Mouse (Mus musculus): Measurements from ENCODE around the gene Kat8. TPM values are rescaled to one million over a fixed set of nuclear protein-coding genes. Genes with fewer than 3 reads are reported as not detected.

The Kat8 gene
- polyA plus RNA-seq (2012; rRNA removed), result 45.6 and 52.9 TPM in 2 replicates

DNA sequence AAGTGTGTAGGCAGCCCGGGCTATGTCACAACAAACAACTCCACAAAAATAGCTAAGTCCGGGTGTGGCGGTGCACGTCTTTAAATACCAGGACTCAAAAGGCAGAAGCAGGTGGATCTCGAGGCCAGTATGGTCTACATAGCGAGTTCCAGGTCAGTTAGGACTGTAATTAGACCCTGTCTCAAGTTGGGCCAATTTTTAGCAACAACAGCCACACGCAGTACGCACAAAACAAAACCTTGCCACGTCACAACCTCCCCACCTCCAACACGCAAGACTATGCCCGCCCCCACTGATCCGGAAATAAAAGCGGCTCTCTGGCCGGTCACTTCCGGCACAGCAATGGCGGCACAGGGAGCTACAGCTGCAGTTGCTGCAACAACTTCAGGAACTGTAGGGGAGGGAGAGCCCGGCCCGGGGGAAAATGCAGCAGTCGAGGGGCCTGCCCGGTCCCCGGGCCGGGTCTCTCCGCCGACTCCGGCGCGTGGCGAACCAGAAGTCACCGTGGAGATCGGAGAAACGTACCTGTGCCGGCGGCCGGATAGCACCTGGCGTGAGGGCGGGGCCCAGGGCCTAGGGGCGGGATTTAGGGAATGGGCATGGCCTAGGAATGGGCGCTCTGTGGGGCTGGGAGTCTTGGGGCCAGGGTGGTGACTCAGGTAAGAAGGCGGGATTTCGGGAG, at the start of gene Kat8:
Gene Kat8, plus strand, starts transcription at position 327 of the 682 bp plus-strand sequence.

GRCm38 (mm10) chr7:127876041-127876466, 36.3 kb upstream of the Kat8 start, which contains the start of gene Zfp646:
TSS of gene Zfp646 (plus strand) at chr7:127876221.

GRCm38 (mm10) chr7:127876467-127877348, 35.6 kb upstream of the Kat8 start, which contains the start of gene Zfp668:
TSS of gene Zfp668 (minus strand) at chr7:127876828.

GRCm38 (mm10) chr7:127890798-127891197, 21.5 kb upstream of the Kat8 start, which contains the start of gene Prss53:
TSS of gene Prss53 (minus strand) at chr7:127890970.

GRCm38 (mm10) chr7:127895442-127895841, 16.9 kb upstream of the Kat8 start, which contains the start of the genes Gm21974 and Vkorc1:
TSS of gene Gm21974 (minus strand) at chr7:127895454.
TSS of gene Vkorc1 (minus strand) at chr7:127895617.

DNA sequence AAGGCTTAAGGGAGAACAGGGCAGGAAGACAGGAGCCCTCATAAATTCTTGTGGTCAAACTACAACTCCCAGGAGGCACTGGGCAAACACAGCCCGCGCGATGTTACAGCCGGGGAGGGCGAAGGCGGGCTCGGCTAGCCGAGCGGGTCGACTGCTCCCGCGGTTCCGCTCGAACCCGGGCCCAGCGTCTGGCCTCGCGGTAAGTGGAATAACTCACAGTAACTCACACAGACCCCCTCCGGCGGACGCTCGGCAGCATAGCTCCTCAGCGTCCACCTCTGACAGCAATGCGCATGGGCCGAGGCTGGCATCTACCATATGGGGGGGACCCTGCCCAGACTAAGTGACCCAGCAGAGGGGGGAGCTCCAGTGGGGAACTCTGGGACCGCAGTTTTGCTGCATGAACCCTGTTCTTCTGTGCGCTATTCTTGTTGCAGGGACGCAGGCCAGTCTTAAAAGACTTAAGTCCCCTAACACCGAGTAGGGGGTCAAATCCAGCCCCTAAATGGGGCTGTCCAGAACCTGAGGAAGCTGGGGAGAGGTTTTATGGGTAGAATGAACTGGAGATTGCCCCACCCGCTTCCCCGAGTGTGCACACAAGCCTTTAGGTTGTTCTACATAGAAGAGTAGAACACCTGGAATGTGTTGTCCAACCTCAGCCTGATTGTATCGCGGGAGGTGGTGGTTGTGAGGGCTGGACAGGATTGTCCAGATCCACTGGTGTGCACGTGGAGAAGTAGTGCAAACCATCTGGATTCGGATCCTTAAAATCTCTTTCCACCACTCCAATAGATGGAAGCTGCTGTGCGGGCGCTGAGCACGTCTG, 8.1 kb upstream of the Kat8 start, which contains the start of gene Bckdk:
Gene Bckdk, plus strand, starts transcription at position 112 of the 826 bp plus-strand sequence.

GRCm38 (mm10) chr7:127929923-127930322, 17.6 kb downstream of the Kat8 start, which contains the start of gene Prss8:
TSS of gene Prss8 (minus strand) at chr7:127930104.

GRCm38 (mm10) chr7:127946470-127947023, 34.2 kb downstream of the Kat8 start, which contains the start of gene Prss36:
TSS of gene Prss36 (minus strand) at chr7:127946725.

DNA sequence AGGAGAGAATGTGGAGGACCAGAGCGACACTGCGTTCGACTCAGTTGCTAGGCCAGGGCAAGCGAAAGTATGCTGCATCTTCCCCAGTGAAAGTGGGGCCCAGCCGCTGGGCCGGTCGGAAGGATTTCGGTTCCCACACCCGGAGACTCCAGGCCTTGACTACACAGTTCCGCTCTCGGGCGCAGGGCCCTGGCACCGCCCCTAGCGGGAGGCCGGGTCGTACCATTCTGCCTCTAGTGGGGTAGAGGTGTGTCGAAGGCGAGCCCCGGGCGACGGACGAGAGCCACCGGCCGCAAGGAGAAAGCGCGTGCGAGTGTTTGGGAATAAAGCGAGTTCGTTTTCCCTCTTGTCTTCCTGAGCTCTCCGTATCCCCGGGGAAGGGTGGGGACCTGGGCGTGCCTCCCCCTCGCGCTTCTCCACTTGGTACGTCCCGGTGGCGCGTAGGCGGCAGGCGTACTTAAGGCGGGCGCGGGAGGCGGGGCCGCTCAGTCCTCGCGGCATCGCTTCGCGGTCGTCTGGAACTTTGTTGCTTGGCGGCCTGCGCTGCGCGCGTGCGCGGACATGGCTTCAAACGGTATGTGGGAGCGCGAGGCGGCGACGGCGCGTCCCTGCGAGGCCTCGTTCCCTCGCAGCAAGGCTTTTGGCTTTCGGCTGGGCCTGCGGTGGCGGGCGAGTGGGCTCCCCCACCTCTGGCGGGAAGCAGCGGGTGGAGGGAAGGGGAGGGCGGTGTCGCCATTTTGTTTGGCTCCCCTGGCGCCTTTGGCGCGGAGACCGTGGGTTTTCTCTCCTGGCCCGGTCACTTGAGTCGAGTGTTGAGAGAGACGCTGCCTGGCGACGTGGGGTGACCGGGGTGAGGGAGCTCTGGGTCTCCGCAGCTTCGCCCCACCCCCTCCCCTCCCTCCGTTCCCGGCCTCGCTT, 54.9 kb downstream of the Kat8 start, which contains the start of gene Fus:
Gene Fus, plus strand, starts transcription at position 454 of the 918 bp plus-strand sequence.

Other genes with a start within 250 kb of the Kat8 start
- gene Bcl7c, start 203.6 kb upstream of the Kat8 start, polyA plus RNA-seq (2012; rRNA removed), result 60.0 and 95.8 TPM in 2 replicates
- gene Ctf1, start 199.8 kb upstream of the Kat8 start, polyA plus RNA-seq (2012; rRNA removed), result 11.5 and 13.9 TPM in 2 replicates
- not detected in 2 replicates for gene Ctf2, start 180.3 kb upstream of the Kat8 start, polyA plus RNA-seq (2012; rRNA removed)
- 84.5 and 155 TPM in 2 replicates for gene Fbxl19, start 168.0 kb upstream of the Kat8 start, polyA plus RNA-seq (2012; rRNA removed)
- gene Orai3, start 142.7 kb upstream of the Kat8 start, polyA plus RNA-seq (2012; rRNA removed), result 6.3 and 10.3 TPM in 2 replicates
- gene Setd1a, start 135.8 kb upstream of the Kat8 start, polyA plus RNA-seq (2012; rRNA removed), result 26.7 and 29.9 TPM in 2 replicates
- gene Gm49388, start 126.9 kb upstream of the Kat8 start, polyA plus RNA-seq (2012; rRNA removed), result 0.63 and 11.8 TPM in 2 replicates
- 8.7 and 16.1 TPM in 2 replicates for gene Hsd3b7, start 111.9 kb upstream of the Kat8 start, polyA plus RNA-seq (2012; rRNA removed)
- 69.6 and 99.1 TPM in 2 replicates for gene Stx4a, start 88.2 kb upstream of the Kat8 start, polyA plus RNA-seq (2012; rRNA removed)
- gene Stx1b, start 88.0 kb upstream of the Kat8 start, polyA plus RNA-seq (2012; rRNA removed), result 36.0 and 46.5 TPM in 2 replicates
- gene Zfp646, start 36.3 kb upstream of the Kat8 start, polyA plus RNA-seq (2012; rRNA removed), result 26.7 and 27.5 TPM in 2 replicates
- 16.2 and 20.9 TPM in 2 replicates for gene Zfp668, start 35.7 kb upstream of the Kat8 start, polyA plus RNA-seq (2012; rRNA removed)
- 1.2 and 1.6 TPM in 2 replicates for gene Prss53, start 21.5 kb upstream of the Kat8 start, polyA plus RNA-seq (2012; rRNA removed)
- gene Gm21974, start 17.1 kb upstream of the Kat8 start, polyA plus RNA-seq (2012; rRNA removed), result not detected in 2 replicates
- 36.5 and 56.2 TPM in 2 replicates for gene Vkorc1, start 16.9 kb upstream of the Kat8 start, polyA plus RNA-seq (2012; rRNA removed)
- 37.4 and 59.5 TPM in 2 replicates for gene Bckdk, start 8.4 kb upstream of the Kat8 start, polyA plus RNA-seq (2012; rRNA removed)
- gene Prss8, start 17.6 kb downstream of the Kat8 start, polyA plus RNA-seq (2012; rRNA removed), result 1.0 and 3.1 TPM in 2 replicates
- 8.6 and 8.8 TPM in 2 replicates for gene Prss36, start 34.2 kb downstream of the Kat8 start, polyA plus RNA-seq (2012; rRNA removed)
- gene Fus, start 54.9 kb downstream of the Kat8 start, polyA plus RNA-seq (2012; rRNA removed), result 824 and 846 TPM in 2 replicates
- gene Pycard, start 81.4 kb downstream of the Kat8 start, polyA plus RNA-seq (2012; rRNA removed), result 7.1 and 10.2 TPM in 2 replicates
- gene Trim72, start 91.4 kb downstream of the Kat8 start, polyA plus RNA-seq (2012; rRNA removed), result 1.1 and 1.6 TPM in 2 replicates
- gene Itgam, start 150.1 kb downstream of the Kat8 start, polyA plus RNA-seq (2012; rRNA removed), result 0.91 and 2.4 TPM in 2 replicates
- gene Gm49368, start 150.2 kb downstream of the Kat8 start, polyA plus RNA-seq (2012; rRNA removed), result 0.01 TPM in 1 of 2 replicates, not detected in the other
- gene Itgax, start 217.0 kb downstream of the Kat8 start, polyA plus RNA-seq (2012; rRNA removed), result 0.02 and 0.04 TPM in 2 replicates
- not detected in 2 replicates for gene Itgad, start 241.9 kb downstream of the Kat8 start, polyA plus RNA-seq (2012; rRNA removed)